Mouse (Mus musculus) stomach, postnatal 0 days (tissue): ENCODE measurements at regions not wholly inside any gene's neighbourhood (a gene's known extent, or its start where the extent isn't known, plus 50 kb on each side); places are given as distances from the start of the nearest gene placed in this dataset.

Source experiments
- CTCF ChIP-seq: IDR thresholded peaks from 2 replicates; pipeline ENCODE4 v1.5.1; 2016; ENCODE audit warnings: antibody characterized with exemption, low read depth, mild to moderate bottlenecking, moderate library complexity
- EP300 ChIP-seq: optimal IDR thresholded peaks from 2 replicates; pipeline ENCODE3; 2016; ENCODE audit warnings: antibody characterized with exemption

DNA sequence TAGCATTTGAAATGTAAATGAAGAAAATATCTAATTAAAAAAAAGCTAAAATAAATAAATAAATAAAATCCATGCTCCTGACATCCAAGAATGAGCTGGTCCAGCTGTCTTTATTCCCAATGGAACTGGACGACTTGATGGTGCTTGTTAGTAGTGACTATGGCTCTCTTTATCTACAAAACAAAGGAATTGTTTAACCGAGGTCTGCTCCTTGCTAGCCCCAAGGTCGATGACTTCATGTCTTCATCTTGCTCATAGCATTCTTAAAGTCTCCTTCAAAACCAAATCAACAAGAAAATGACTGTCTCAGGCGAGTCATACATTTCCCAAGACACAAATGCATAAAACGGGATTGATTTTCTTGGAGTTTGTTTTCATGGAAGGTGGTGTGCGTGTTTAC lies 212.5 kb upstream of the Glra1 start:
- TF ChIP-seq CTCF (no peak), EP300 (no peak)
